Mouse (Mus musculus) layer of hippocampus, postnatal 36 days (tissue): ENCODE measurements at regions not wholly inside any gene's neighbourhood (a gene's known extent, or its start where the extent isn't known, plus 50 kb on each side); places are given as distances from the start of the nearest gene placed in this dataset.

Experiments
- DNase-seq, 2 experiments: peaks; one replicate each; pipeline ENCODE4 v3.0.0; 2022

- DNase-seq = peak; percentile 23 to 24
Observed at GRCm38 (mm10) chr6:53143846-53144584, 75.6 kb upstream of the Jazf1 start.

GRCm38 (mm10) chr6:53134410-53134809, 66.0 kb upstream of the Jazf1 start:
- DNase-seq = no peak

DNA sequence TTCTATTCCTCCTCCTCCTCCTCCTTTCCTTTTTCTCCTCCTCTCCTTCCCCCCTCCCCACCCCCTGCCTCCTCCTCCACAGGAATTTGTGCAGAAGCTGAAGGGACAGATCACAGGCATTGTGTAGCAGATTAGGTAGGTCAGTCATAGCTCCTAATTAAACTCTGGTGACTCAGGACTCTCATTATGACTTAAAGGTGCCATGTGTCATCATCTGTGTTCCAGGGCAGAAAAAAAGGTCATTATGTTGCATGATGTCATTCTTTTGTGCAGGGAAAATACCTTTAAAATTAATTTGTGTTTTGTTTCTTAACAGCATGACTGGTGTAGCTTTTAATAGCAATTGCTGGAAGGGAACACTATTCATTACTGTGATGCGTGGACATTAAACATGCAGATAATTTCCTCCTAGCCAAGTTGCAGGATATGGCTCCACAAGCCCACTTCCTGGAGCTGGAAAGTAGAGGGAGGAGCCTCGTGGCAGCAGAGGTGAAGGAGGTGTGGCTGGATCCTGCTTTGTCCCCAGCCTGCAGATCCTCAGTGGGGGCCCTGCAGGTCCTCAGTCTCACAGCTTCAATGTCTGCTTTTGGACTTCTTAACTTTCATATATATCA, 62.4 kb upstream of the Jazf1 start:
- DNase-seq = no peak

- no peak for DNase-seq
Observed at GRCm38 (mm10) chr6:53126776-53127175, 58.3 kb upstream of the Jazf1 start.

- no peak for DNase-seq
Observed at GRCm38 (mm10) chr6:53124800-53125450, 56.5 kb upstream of the Jazf1 start.

GRCm38 (mm10) chr6:53120385-53120784, 52.0 kb upstream of the Jazf1 start:
- DNase-seq = no peak
